23 mouse cellular contexts compared by ENCODE assay signal in the genomic region with DNA sequence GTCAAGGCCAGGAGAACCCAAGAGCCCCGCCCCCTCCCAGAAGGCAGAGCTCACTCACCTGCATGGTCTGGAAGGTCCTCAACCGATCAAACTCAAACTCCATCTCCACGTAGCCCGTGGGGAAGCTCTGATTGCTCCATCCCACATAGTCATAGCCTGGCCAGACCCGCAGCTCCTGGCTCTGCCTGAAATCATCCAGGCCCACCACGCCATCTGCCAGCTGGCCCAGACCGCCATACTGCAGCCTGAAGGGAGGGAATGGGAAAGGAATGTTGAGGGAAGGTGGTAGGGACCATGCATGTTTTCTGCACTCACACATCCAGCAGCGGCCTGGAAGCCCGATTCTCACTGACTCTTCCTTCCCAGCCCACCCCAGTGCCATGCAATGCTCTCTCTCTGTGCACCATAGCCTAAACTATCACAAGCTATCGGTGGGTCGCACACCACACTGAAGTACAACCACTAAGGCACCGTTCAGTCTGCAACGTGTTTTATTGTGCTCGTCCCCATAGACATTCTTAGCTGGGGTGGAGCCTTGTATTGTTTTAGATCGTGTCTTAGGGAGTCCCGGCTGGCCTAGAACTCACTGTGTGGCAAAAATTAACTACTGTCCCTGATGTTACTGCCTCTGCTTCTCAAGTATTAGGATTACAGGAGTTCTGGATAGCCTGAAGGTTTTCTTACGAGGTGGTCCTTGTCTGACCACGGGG. TPM values are rescaled to one million over a fixed set of nuclear protein-coding genes. Genes with fewer than 3 reads are reported as not detected.
DNase-seq lines count a peak whose midpoint lies in the region; ATAC-seq and TF ChIP-seq lines count a peak whose summit lies in the region.
"Had no signal": no experiment of that assay in that cellular context is flagged by ENCODE, and none has a peak within 500 bp of the region (broad histone marks: within the 10 kb centered on the region; RNA-seq: fewer than 3 reads in every experiment).

No protein-coding gene starts in this region.

- no peak for ATAC-seq in midbrain, embryonic 12.5 days (ENCODE audit: low FRiP score, low read depth)
- no peak for ATAC-seq in midbrain, postnatal 0 days (ENCODE audit: low FRiP score)
- ATAC-seq in liver, embryonic 11.5 days (replicated peaks; ENCODE audit: low FRiP score) = no peak
- ATAC-seq: CD4-positive, CD25-positive, alpha-beta regulatory T cell, adult 4 months; forebrain, embryonic 13.5 days; forebrain, embryonic 15.5 days; forebrain, postnatal 0 days had no signal

- DNase-seq in cerebellum, postnatal 10 days = peak; percentile 63 to 71
- no peak for DNase-seq in cerebellum, adult 8-10 months
- no peak for DNase-seq in midbrain, postnatal 0 days (ENCODE audit: low spot score)
- DNase-seq in ES-E14 (ENCODE audit: low read depth, low spot score) (no peak), ZHBTc4 (ENCODE audit: low read depth, low spot score) (peak; percentile 53)
- no peak for DNase-seq in right cerebral cortex, postnatal 10 days (ENCODE audit: low spot score in 2 of 2)
- no peak for DNase-seq in liver, embryonic 11.5 days (ENCODE audit: low spot score)
- DNase-seq: adrenal gland, adult 8-10 months; adrenal gland, postnatal 14 days; adrenal gland, postnatal 36 days; B cell, adult 2 months; cerebellum, adult 11-12 months; cerebellum, adult 2 months; cerebellum, adult 9-11 months; forebrain, postnatal 0 days had no signal

- WGBS in midbrain, embryonic 12.5 days = 93% methylated on average over 18 of the region's 18 CpGs
- 90% methylated on average over 18 of the region's 18 CpGs for WGBS in midbrain, postnatal 0 days
- 84% methylated on average over 18 of the region's 18 CpGs for WGBS in liver, embryonic 11.5 days

- H3K27me3 ChIP-seq in midbrain, embryonic 12.5 days = 0 out of 2 replicates have a peak, but pooled peaks cover 3% of the 10 kb centered on the region
- H3K27me3 ChIP-seq in midbrain, postnatal 0 days (ENCODE audit: insufficient read depth, low read length) = no peaks in the 10 kb centered on the region
- H3K27me3 ChIP-seq in liver, embryonic 11.5 days (replicated peaks; ENCODE audit: control insufficient read depth, insufficient read depth, low read length) = peaks cover 16% of the 10 kb centered on the region
- H3K27me3 ChIP-seq: CH12.LX; forebrain, embryonic 13.5 days; forebrain, embryonic 15.5 days had no signal

- H3K9ac ChIP-seq in midbrain, embryonic 12.5 days (replicated peaks) = no peak overlapping the region
- no peak overlapping the region; the same call in 1 of the 2 replicates for H3K9ac ChIP-seq in midbrain, postnatal 0 days (replicated peaks; ENCODE audit: low read length, poor library complexity, severe bottlenecking)
- H3K9ac ChIP-seq in ES-E14 (ENCODE audit: insufficient read depth, low read depth, low read length, poor library complexity, severe bottlenecking) = peak overlapping the region; percentile 15
- no peak overlapping the region for H3K9ac ChIP-seq in liver, embryonic 11.5 days (ENCODE audit: low read depth, low read length)
- H3K9ac ChIP-seq: embryonic facial prominence, embryonic 12.5 days; forebrain, embryonic 13.5 days; forebrain, embryonic 15.5 days; forebrain, postnatal 0 days had no signal

- in situ Hi-C loops in ES-E14 (cut with MboI; ENCODE audit: low sequenced_read_pairs in 2 of 2, unreplicated experiment in 2 of 2) = no loop called here

- no peak overlapping the region for H3K4me3 ChIP-seq in midbrain, embryonic 12.5 days
- no peak overlapping the region for H3K4me3 ChIP-seq in midbrain, postnatal 0 days (ENCODE audit: low read depth, low read length)
- peak overlapping the region in 1 of 2 experiments; percentile 14; a peak in 3 of 4 replicates for H3K4me3 ChIP-seq in ES-E14 (ENCODE audit: insufficient read depth in 1 of 2, low read depth in 1 of 2, low read length in 2 of 2, poor library complexity in 1 of 2, severe bottlenecking in 1 of 2)
- H3K4me3 ChIP-seq in liver, embryonic 11.5 days (ENCODE audit: low read depth, low read length) = no peak overlapping the region
- H3K4me3 ChIP-seq: embryonic facial prominence, embryonic 10.5 days; embryonic facial prominence, embryonic 12.5 days; forebrain, embryonic 13.5 days; forebrain, embryonic 15.5 days had no signal

- no peaks in the 10 kb centered on the region for H3K9me3 ChIP-seq in midbrain, embryonic 12.5 days
- H3K9me3 ChIP-seq in midbrain, postnatal 0 days (ENCODE audit: low read length) = no peaks in the 10 kb centered on the region
- no peaks in the 10 kb centered on the region for H3K9me3 ChIP-seq in ES-E14 (ENCODE audit: control insufficient read depth, insufficient read depth, low read depth, low read length)
- no peaks in the 10 kb centered on the region for H3K9me3 ChIP-seq in liver, embryonic 11.5 days (ENCODE audit: control insufficient read depth, low read length)
- H3K9me3 ChIP-seq: embryonic facial prominence, embryonic 12.5 days; forebrain, embryonic 13.5 days; forebrain, embryonic 15.5 days had no signal

- H3K36me3 ChIP-seq in midbrain, embryonic 12.5 days = peaks cover 93% of the 10 kb centered on the region
- peaks cover 74% of the 10 kb centered on the region for H3K36me3 ChIP-seq in midbrain, postnatal 0 days (ENCODE audit: insufficient read depth, low read length)
- H3K36me3 ChIP-seq in ES-E14 (ENCODE audit: control insufficient read depth, insufficient read depth, low read length, poor library complexity, severe bottlenecking) = peaks cover 15% of the 10 kb centered on the region; the same call in 1 of the 2 replicates
- peaks cover 9% of the 10 kb centered on the region for H3K36me3 ChIP-seq in liver, embryonic 11.5 days (ENCODE audit: control insufficient read depth, insufficient read depth, low read length)

- H3K4me1 ChIP-seq in midbrain, embryonic 12.5 days = peaks cover 16% of the 10 kb centered on the region
- no peaks in the 10 kb centered on the region for H3K4me1 ChIP-seq in midbrain, postnatal 0 days (ENCODE audit: insufficient read depth, low read length)
- peaks cover 2 to 12% of the 10 kb centered on the region in 2 experiments; a peak in 3 of 4 replicates for H3K4me1 ChIP-seq in ES-E14 (ENCODE audit: control insufficient read depth in 2 of 2, insufficient read depth in 2 of 2, low read length in 2 of 2, poor library complexity in 1 of 2)
- no peaks in the 10 kb centered on the region for H3K4me1 ChIP-seq in liver, embryonic 11.5 days (replicated peaks; ENCODE audit: control insufficient read depth, insufficient read depth, low read length)
- H3K4me1 ChIP-seq: embryonic facial prominence, embryonic 12.5 days; forebrain, embryonic 15.5 days had no signal

- TF ChIP-seq CTCF in midbrain, postnatal 0 days (IDR thresholded peaks at IDR 0.05) = no peak

- H3K4me2 ChIP-seq in midbrain, embryonic 12.5 days (replicated peaks) = no peak overlapping the region
- no peak overlapping the region for H3K4me2 ChIP-seq in midbrain, postnatal 0 days (ENCODE audit: low read depth, low read length, poor library complexity, severe bottlenecking)
- H3K4me2 ChIP-seq in liver, embryonic 11.5 days = no peak overlapping the region
- H3K4me2 ChIP-seq: embryonic facial prominence, embryonic 12.5 days; forebrain, embryonic 13.5 days; forebrain, embryonic 15.5 days had no signal

- 0 out of 2 replicates have a peak overlapping the region, but pooled peaks have one; percentile 15 for H3K27ac ChIP-seq in midbrain, embryonic 12.5 days (replicated peaks)
- no peak overlapping the region for H3K27ac ChIP-seq in midbrain, postnatal 0 days (ENCODE audit: low read depth, low read length)
- H3K27ac ChIP-seq in ES-E14 (ENCODE audit: insufficient read depth, low read depth, low read length, poor library complexity, severe bottlenecking) = no peak overlapping the region
- no peak overlapping the region for H3K27ac ChIP-seq in liver, embryonic 11.5 days (ENCODE audit: low read depth, low read length)
- H3K27ac ChIP-seq: embryonic facial prominence, embryonic 10.5 days; embryonic facial prominence, embryonic 12.5 days; forebrain, embryonic 13.5 days; forebrain, embryonic 15.5 days had no signal

TF ChIP-seq in ES-E14, 5 proteins besides CTCF, POLR2A, EP300 and RAD21:
- no peak for TF ChIP-seq HCFC1 (IDR thresholded peaks at IDR 0.05; ENCODE audit: borderline replicate concordance, insufficient read depth, low read length)
- no peak for TF ChIP-seq CHD2 (IDR thresholded peaks at IDR 0.05; ENCODE audit: low read depth, low read length)
- no peak for TF ChIP-seq MAFK (IDR thresholded peaks at IDR 0.05; ENCODE audit: insufficient read depth, low read depth, low read length)

RNA-seq across cellular contexts. Expression of a gene that starts 14.3 kb away (rescaled TPM):
- 201 and 218 TPM in 2 replicates for polyA plus RNA-seq in midbrain, embryonic 12.5 days (2016; fragmentation: Nextera tagmentation; extraction: Ambion mirVana)
- total RNA-seq in midbrain, postnatal 0 days (2014; rRNA removed) = 82.8 and 100 TPM in 2 replicates
- polyA plus RNA-seq in midbrain, postnatal 0 days (2015; fragmentation: Nextera tagmentation; extraction: Ambion mirVana) = 48.5 and 49.3 TPM in 2 replicates
- 46.0 and 78.8 TPM in 2 replicates for total RNA-seq in ES-E14 (2012; rRNA removed)
- 13.2 and 15.9 TPM in 2 replicates for polyA plus RNA-seq in liver, embryonic 11.5 days (2014; fragmentation: Nextera tagmentation; extraction: Ambion mirVana)

RNA-seq across cellular contexts. Expression of a gene that starts 16.6 kb away (rescaled TPM):
- 34.0 and 34.9 TPM in 2 replicates for polyA plus RNA-seq in midbrain, embryonic 12.5 days (2016; fragmentation: Nextera tagmentation; extraction: Ambion mirVana)
- total RNA-seq in midbrain, postnatal 0 days (2014; rRNA removed) = 20.6 and 27.7 TPM in 2 replicates
- polyA plus RNA-seq in midbrain, postnatal 0 days (2015; fragmentation: Nextera tagmentation; extraction: Ambion mirVana) = 17.8 and 18.4 TPM in 2 replicates
- total RNA-seq in ES-E14 (2012; rRNA removed) = 75.3 and 83.0 TPM in 2 replicates
- 55.3 and 58.6 TPM in 2 replicates for polyA plus RNA-seq in liver, embryonic 11.5 days (2014; fragmentation: Nextera tagmentation; extraction: Ambion mirVana)

RNA-seq across cellular contexts. Expression of a gene that starts 22.7 kb away (rescaled TPM):
- polyA plus RNA-seq in midbrain, embryonic 12.5 days (2016; fragmentation: Nextera tagmentation; extraction: Ambion mirVana) = 18.7 and 19.0 TPM in 2 replicates
- total RNA-seq in midbrain, postnatal 0 days (2014; rRNA removed) = 43.0 and 49.2 TPM in 2 replicates
- 13.8 and 15.9 TPM in 2 replicates for polyA plus RNA-seq in midbrain, postnatal 0 days (2015; fragmentation: Nextera tagmentation; extraction: Ambion mirVana)
- 58.5 and 90.3 TPM in 2 replicates for total RNA-seq in ES-E14 (2012; rRNA removed)
- polyA plus RNA-seq in liver, embryonic 11.5 days (2014; fragmentation: Nextera tagmentation; extraction: Ambion mirVana) = 18.8 and 20.6 TPM in 2 replicates

RNA-seq across cellular contexts. Expression of a gene that starts 46.6 kb away (rescaled TPM):
- 0.08 TPM in 1 of 2 replicates, not detected in the other for polyA plus RNA-seq in midbrain, embryonic 12.5 days (2016; fragmentation: Nextera tagmentation; extraction: Ambion mirVana)
- total RNA-seq in midbrain, postnatal 0 days (2014; rRNA removed) = 0.77 TPM in 1 of 2 replicates, not detected in the other
- polyA plus RNA-seq in midbrain, postnatal 0 days (2015; fragmentation: Nextera tagmentation; extraction: Ambion mirVana) = not detected in 2 replicates
- total RNA-seq in ES-E14 (2012; rRNA removed) = 0.85 and 1.1 TPM in 2 replicates
- 0.09 and 0.18 TPM in 2 replicates for polyA plus RNA-seq in liver, embryonic 11.5 days (2014; fragmentation: Nextera tagmentation; extraction: Ambion mirVana)
- total RNA-seq: adrenal gland, adult 18-20 months; adrenal gland, adult 8-10 months; adrenal gland, postnatal 14 days; adrenal gland, postnatal 36 days; forebrain, postnatal 0 days had no signal
- polyA plus RNA-seq: cerebellum, adult 2 months; forebrain, embryonic 13.5 days; forebrain, embryonic 15.5 days; forebrain, postnatal 0 days had no signal

Comparison
In these comparisons a context has a peak if more than half of its experiments do, and no peak if none do; other contexts are left out.
1. DNase-seq: peak in cerebellum, postnatal 10 days (2 of 2) and ZHBTc4 (single experiment); none in cerebellum, adult 8-10 months (single experiment), midbrain, postnatal 0 days (single experiment), ES-E14 (single experiment), right cerebral cortex, postnatal 10 days (0 of 2) and liver, embryonic 11.5 days (single experiment).